ENCODE assay signal across 26 mouse cellular contexts in the genomic region with DNA sequence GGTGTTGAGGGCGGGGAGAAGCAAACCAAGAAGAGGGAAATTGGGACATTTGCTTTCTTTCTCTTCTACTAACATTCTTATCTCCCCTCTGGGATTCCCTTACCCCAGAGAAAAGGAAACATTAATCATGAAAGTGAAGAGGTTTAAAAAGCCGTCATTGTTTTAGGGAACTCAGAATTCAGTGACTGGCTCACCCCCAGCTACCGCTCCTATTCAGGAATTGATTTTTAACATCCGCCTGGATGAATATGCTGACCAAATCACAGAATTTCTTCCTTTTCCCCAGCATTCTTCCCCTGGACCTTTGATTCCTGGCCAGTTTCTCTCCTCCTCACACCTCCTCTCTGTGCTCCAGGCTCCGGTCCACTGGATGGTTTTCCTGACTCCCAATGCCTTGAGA.
DNase-seq lines count a peak whose midpoint lies in the region; ATAC-seq and TF ChIP-seq lines count a peak whose summit lies in the region.
"Had no signal": no experiment of that assay in that cellular context is flagged by ENCODE, and none has a peak within 500 bp of the region (broad histone marks: within the 10 kb centered on the region; RNA-seq: fewer than 3 reads in every experiment).

No protein-coding gene starts in this region.

- H3K9ac ChIP-seq in kidney, postnatal 0 days (ENCODE audit: low read depth, low read length): no peak overlapping the region
- H3K9ac ChIP-seq: embryonic facial prominence, embryonic 15.5 days had no signal

- no peaks in the 10 kb centered on the region for H3K9me3 ChIP-seq in kidney, postnatal 0 days (replicated peaks; ENCODE audit: low read length)
- H3K9me3 ChIP-seq: embryonic facial prominence, embryonic 15.5 days; forebrain, embryonic 10.5 days; G1E; hindbrain, embryonic 10.5 days had no signal

- H3K4me1 ChIP-seq in kidney, postnatal 0 days (replicated peaks; ENCODE audit: insufficient read depth, low read length): no peaks in the 10 kb centered on the region
- H3K4me1 ChIP-seq in kidney, adult 2 months (ENCODE audit: control insufficient read depth, insufficient read depth, low read length): no peaks in the 10 kb centered on the region
- H3K4me1 ChIP-seq: embryonic facial prominence, embryonic 15.5 days had no signal

- no peaks in the 10 kb centered on the region for H3K27me3 ChIP-seq in kidney, postnatal 0 days (ENCODE audit: insufficient read depth, low read length)
- H3K27me3 ChIP-seq in kidney, adult 2 months (replicated peaks; ENCODE audit: control insufficient read depth, insufficient read depth, low read length): no peaks in the 10 kb centered on the region
- H3K27me3 ChIP-seq: embryonic facial prominence, embryonic 15.5 days; Patski had no signal

- peak; percentile 3 to 5 for DNase-seq in heart, adult 18-20 months
- DNase-seq in heart, postnatal 25 days (ENCODE audit: low spot score): no peak
- DNase-seq in kidney, postnatal 0 days (ENCODE audit: low spot score): peak; percentile 35
- DNase-seq in kidney, adult 2 months: no peak
- DNase-seq in 3T3-L1 (ENCODE audit: low read depth, low spot score): peak; percentile 36
- peak; percentile 52 for DNase-seq in NIH3T3 (ENCODE audit: low read depth)
- DNase-seq in retina, embryonic 14.5 days (ENCODE audit: low spot score): no peak
- DNase-seq: adrenal gland, postnatal 14 days; cerebellum, adult 18-20 months; cerebellum, adult 9-11 months; cerebellum, postnatal 36 days; embryo, embryonic 11 days; gastrocnemius, adult 2 months; gastrocnemius, postnatal 25 days; heart, postnatal 10 days had no signal

- TF ChIP-seq POLR2A in kidney, adult 2 months (IDR thresholded peaks at IDR 0.05; ENCODE audit: low read depth, low read length): no peak

- 45% methylated on average over 5 of the region's 5 CpGs for WGBS in kidney, postnatal 0 days
- WGBS in kidney, adult 2 months: 54% methylated on average over 5 of the region's 5 CpGs

- ATAC-seq in kidney, postnatal 0 days (replicated peaks; ENCODE audit: low FRiP score, low read depth): no peak
- ATAC-seq: activated CD4-positive, CD25-positive, alpha-beta regulatory T cell, adult 4 months; forebrain, embryonic 14.5 days; hindbrain, embryonic 16.5 days; inflammation-experienced regulatory T-cells, adult 6 months; intestine, postnatal 0 days; Patski had no signal

- H3K4me2 ChIP-seq in kidney, postnatal 0 days (ENCODE audit: low read length): no peak overlapping the region
- H3K4me2 ChIP-seq: embryonic facial prominence, embryonic 15.5 days had no signal

- no peak overlapping the region for H3K27ac ChIP-seq in kidney, postnatal 0 days
- H3K27ac ChIP-seq in kidney, adult 2 months (ENCODE audit: insufficient read depth, low read depth, low read length): no peak overlapping the region
- H3K27ac ChIP-seq: embryonic facial prominence, embryonic 15.5 days; forebrain, embryonic 10.5 days; gastrocnemius, adult 2 months; hindbrain, embryonic 10.5 days had no signal

- intact Hi-C loops in heart, postnatal 25 days (cut with DNase I): no loop called here

- H3K4me3 ChIP-seq in kidney, postnatal 0 days (replicated peaks; ENCODE audit: low read depth, low read length): no peak overlapping the region
- H3K4me3 ChIP-seq in kidney, adult 2 months (ENCODE audit: insufficient read depth, low read depth, low read length): no peak overlapping the region
- H3K4me3 ChIP-seq: embryonic facial prominence, embryonic 15.5 days; erythroblast, embryonic 14.5 days; forebrain, embryonic 10.5 days; gastrocnemius, adult 2 months; hindbrain, embryonic 10.5 days had no signal

- H3K36me3 ChIP-seq in kidney, postnatal 0 days (ENCODE audit: insufficient read depth, low read length): no peaks in the 10 kb centered on the region
- no peaks in the 10 kb centered on the region for H3K36me3 ChIP-seq in kidney, adult 2 months (ENCODE audit: control insufficient read depth, insufficient read depth, low read length)
- H3K36me3 ChIP-seq: embryonic facial prominence, embryonic 15.5 days; forebrain, embryonic 10.5 days; G1E; hindbrain, embryonic 10.5 days had no signal

- no peak for TF ChIP-seq CTCF in kidney, postnatal 0 days (IDR thresholded peaks at IDR 0.05; ENCODE audit: low read depth)
- no peak for TF ChIP-seq CTCF in kidney, adult 2 months (conservative IDR thresholded peaks at IDR 0.05; ENCODE audit: insufficient read depth, insufficient read length, low read depth, low read length)

Comparison
In these comparisons a context has a peak if more than half of its experiments do, and no peak if none do; other contexts are left out.
1. DNase-seq: peak in heart, adult 18-20 months (2 of 2), kidney, postnatal 0 days (single experiment), 3T3-L1 (single experiment) and NIH3T3 (single experiment); none in heart, postnatal 25 days (single experiment), kidney, adult 2 months (single experiment) and retina, embryonic 14.5 days (single experiment).